Mouse (Mus musculus): ENCODE measurements around the gene Gcgr. TPM values are rescaled to one million over a fixed set of nuclear protein-coding genes. Genes with fewer than 3 reads are reported as not detected.

Gene Gcgr
- total and polyA plus RNA-seq, 3 experiments, result 0.09 to 0.20 (median 0.13) TPM

- Histone ChIP-seq H3K79me2 (replicated peaks; ENCODE audit: control insufficient read depth, extremely low read depth, insufficient read depth, poor library complexity, severe bottlenecking) (peaks cover 19% of the 10 kb centered on the region), H3K36me3 (replicated peaks in 1 of 2; ENCODE audit: control insufficient read depth in 1 of 2, insufficient read depth in 1 of 2, low read length in 1 of 2) (peaks cover 84 to 91% of the 10 kb centered on the region in 2 experiments), H3K4me3 (replicated peaks in 1 of 3; ENCODE audit: low read depth in 2 of 3, low read length in 2 of 3, poor library complexity in 1 of 3) (no peak overlapping the region), H3K9ac (ENCODE audit: insufficient read depth, low read depth) (no peak overlapping the region), H3K4me1 (ENCODE audit: control insufficient read depth in 1 of 2, insufficient read depth in 2 of 2) (peaks cover 0 to 11% of the 10 kb centered on the region in 2 experiments; a peak in 1 of 4 replicates), H3K9me3 (replicated peaks; ENCODE audit: low read length) (no peaks in the 10 kb centered on the region), H3K27ac (ENCODE audit: insufficient read depth, low read depth) (no peak overlapping the region), H3K4me2 (ENCODE audit: insufficient read depth, low read depth, poor library complexity, severe bottlenecking) (no peak overlapping the region), H3K27me3 (replicated peaks) (no peaks in the 10 kb centered on the region)
- DNase-seq (ENCODE audit: extremely low read depth), result no peak
- no peak for TF ChIP-seq TCF12 (IDR thresholded peaks at IDR 0.05; ENCODE audit: low read depth, low read length)
- TF ChIP-seq CTCF (conservative IDR thresholded peaks at IDR 0.05 in 1 of 2, IDR thresholded peaks at IDR 0.05 in 1 of 2; ENCODE audit: low read depth in 2 of 2, low read length in 2 of 2), result peak in 1 of 2 experiments; percentile 42; a peak in 2 of 4 replicates
- peak; percentile 96 for TF ChIP-seq MAFK (IDR thresholded peaks at IDR 0.05; ENCODE audit: insufficient replicate concordance, low read length)
- no peak for TF ChIP-seq HCFC1 (IDR thresholded peaks at IDR 0.05; ENCODE audit: low read depth, low read length)
- no peak for TF ChIP-seq ZKSCAN1 (IDR thresholded peaks at IDR 0.05; ENCODE audit: borderline replicate concordance, low read depth, low read length)
- peak; percentile 18 for TF ChIP-seq SMC3 (IDR thresholded peaks at IDR 0.05; ENCODE audit: low read depth, low read length)
- dilution Hi-C loops (cut with MboI; ENCODE audit: extremely low pct_ligation_motif_present, extremely low pct_unique_long_range_greater_than_20kb, low sequenced_read_pairs) (no loop called here), in situ Hi-C loops (cut with MboI; ENCODE audit: low pct_ligation_motif_present, low pct_unique_long_range_greater_than_20kb, low sequenced_read_pairs) (loop anchor here (5.0 kb wide), 1 partner anchor 43 kb away; no protein-coding TSS in a partner anchor)
Measured at GRCm38 (mm10) chr11:120565114-120565513, 34.6 kb downstream of the Gcgr start.

- TF ChIP-seq UBTF (IDR thresholded peaks at IDR 0.05; ENCODE audit: low read depth, low read length) (no peak), MAFK (IDR thresholded peaks at IDR 0.05; ENCODE audit: insufficient replicate concordance, low read length) (peak; percentile 73), USF2 (conservative IDR thresholded peaks at IDR 0.05; ENCODE audit: low read depth, low read length) (no peak), SIN3A (IDR thresholded peaks at IDR 0.05; ENCODE audit: low read length) (no peak), SMC3 (IDR thresholded peaks at IDR 0.05; ENCODE audit: low read depth, low read length) (no peak), NELFE (IDR thresholded peaks at IDR 0.05; ENCODE audit: low read depth, low read length) (no peak)
- no peak overlapping the region for H3K4me2 ChIP-seq (ENCODE audit: insufficient read depth, low read depth, poor library complexity, severe bottlenecking)
- H3K9me3 ChIP-seq (replicated peaks; ENCODE audit: low read length), result no peaks in the 10 kb centered on the region
- peaks cover 62 to 72% of the 10 kb centered on the region in 2 experiments for H3K36me3 ChIP-seq (replicated peaks in 1 of 2; ENCODE audit: control insufficient read depth in 1 of 2, insufficient read depth in 1 of 2, low read length in 1 of 2)
- DNase-seq (ENCODE audit: extremely low read depth), result no peak
- dilution Hi-C loops (cut with MboI; ENCODE audit: extremely low pct_ligation_motif_present, extremely low pct_unique_long_range_greater_than_20kb, low sequenced_read_pairs), result no loop called here
- no peak overlapping the region for H3K4me3 ChIP-seq (replicated peaks in 1 of 3; ENCODE audit: low read depth in 2 of 3, low read length in 2 of 3, poor library complexity in 1 of 3)
- peaks cover 4 to 27% of the 10 kb centered on the region in 2 experiments for H3K4me1 ChIP-seq (ENCODE audit: control insufficient read depth in 1 of 2, insufficient read depth in 2 of 2)
- in situ Hi-C loops (cut with MboI; ENCODE audit: low pct_ligation_motif_present, low pct_unique_long_range_greater_than_20kb, low sequenced_read_pairs), result loop anchor here (5.0 kb wide), 1 partner anchor 46 kb away; no protein-coding TSS in a partner anchor
- no peaks in the 10 kb centered on the region for H3K27me3 ChIP-seq (replicated peaks)
- no peak overlapping the region for H3K9ac ChIP-seq (ENCODE audit: insufficient read depth, low read depth)
- H3K27ac ChIP-seq (ENCODE audit: insufficient read depth, low read depth), result no peak overlapping the region
- H3K79me2 ChIP-seq (replicated peaks; ENCODE audit: control insufficient read depth, extremely low read depth, insufficient read depth, poor library complexity, severe bottlenecking), result peaks cover 44% of the 10 kb centered on the region
Measured at GRCm38 (mm10) chr11:120568324-120568723, 37.8 kb downstream of the Gcgr start.

GRCm38 (mm10) chr11:120571122-120571521, 40.6 kb downstream of the Gcgr start:
- H3K9ac ChIP-seq (ENCODE audit: insufficient read depth, low read depth), result peak overlapping the region; percentile 78; the same call in 1 of the 2 replicates
- H3K27ac ChIP-seq (ENCODE audit: insufficient read depth, low read depth), result no peak overlapping the region
- H3K4me3 ChIP-seq (replicated peaks in 1 of 3; ENCODE audit: low read depth in 2 of 3, low read length in 2 of 3, poor library complexity in 1 of 3), result peak overlapping the region; percentile 81 to 93 (median 91)
- in situ Hi-C loops (cut with MboI; ENCODE audit: low pct_ligation_motif_present, low pct_unique_long_range_greater_than_20kb, low sequenced_read_pairs), result no loop called here
- peaks cover 4 to 40% of the 10 kb centered on the region in 2 experiments for H3K4me1 ChIP-seq (ENCODE audit: control insufficient read depth in 1 of 2, insufficient read depth in 2 of 2)
- peaks cover 48% of the 10 kb centered on the region for H3K79me2 ChIP-seq (replicated peaks; ENCODE audit: control insufficient read depth, extremely low read depth, insufficient read depth, poor library complexity, severe bottlenecking)
- H3K36me3 ChIP-seq (replicated peaks in 1 of 2; ENCODE audit: control insufficient read depth in 1 of 2, insufficient read depth in 1 of 2, low read length in 1 of 2), result peaks cover 40 to 48% of the 10 kb centered on the region in 2 experiments
- TF ChIP-seq TBP (conservative IDR thresholded peaks at IDR 0.05; ENCODE audit: low read depth, low read length) (no peak), SIN3A (IDR thresholded peaks at IDR 0.05; ENCODE audit: low read length) (no peak), USF2 (conservative IDR thresholded peaks at IDR 0.05; ENCODE audit: low read depth, low read length) (no peak), EP300 (IDR thresholded peaks at IDR 0.05; ENCODE audit: low read length) (no peak), CTCF (conservative IDR thresholded peaks at IDR 0.05 in 1 of 2, IDR thresholded peaks at IDR 0.05 in 1 of 2; ENCODE audit: low read depth in 2 of 2, low read length in 2 of 2) (no peak), POLR2AphosphoS2 (IDR thresholded peaks at IDR 0.05; ENCODE audit: low read depth, low read length) (no peak), MEF2A (IDR thresholded peaks at IDR 0.05; ENCODE audit: borderline replicate concordance, low read depth, low read length) (no peak), UBTF (IDR thresholded peaks at IDR 0.05; ENCODE audit: low read depth, low read length) (no peak), CHD2 (IDR thresholded peaks at IDR 0.05; ENCODE audit: low read length) (no peak), HCFC1 (IDR thresholded peaks at IDR 0.05; ENCODE audit: low read depth, low read length) (no peak), MAZ (IDR thresholded peaks at IDR 0.05; ENCODE audit: low read depth, low read length) (no peak), SMC3 (IDR thresholded peaks at IDR 0.05; ENCODE audit: low read depth, low read length) (no peak), NRF1 (IDR thresholded peaks at IDR 0.05; ENCODE audit: low read depth, low read length) (no peak), RAD21 (IDR thresholded peaks at IDR 0.05; ENCODE audit: low read depth, low read length) (no peak), E2F4 (IDR thresholded peaks at IDR 0.05; ENCODE audit: insufficient replicate concordance, low read depth, low read length) (no peak), USF1 (IDR thresholded peaks at IDR 0.05; ENCODE audit: low read depth, low read length) (no peak), MXI1 (IDR thresholded peaks at IDR 0.05; ENCODE audit: low read depth, low read length) (no peak), JUN (IDR thresholded peaks at IDR 0.05; ENCODE audit: insufficient read depth, low read depth, low read length) (no peak), KAT2A (IDR thresholded peaks at IDR 0.05; ENCODE audit: insufficient replicate concordance, low read length) (no peak)
- no peaks in the 10 kb centered on the region for H3K27me3 ChIP-seq (replicated peaks)
- dilution Hi-C loops (cut with MboI; ENCODE audit: extremely low pct_ligation_motif_present, extremely low pct_unique_long_range_greater_than_20kb, low sequenced_read_pairs), result no loop called here
- peak overlapping the region; percentile 79 for H3K4me2 ChIP-seq (ENCODE audit: insufficient read depth, low read depth, poor library complexity, severe bottlenecking)
- H3K9me3 ChIP-seq (replicated peaks; ENCODE audit: low read length), result no peaks in the 10 kb centered on the region
- peak; percentile 33 for DNase-seq (ENCODE audit: extremely low read depth)
